Mouse (Mus musculus) bone marrow, adult 2 months (tissue): ENCODE measurements around the gene Ap4b1. TPM values are rescaled to one million over a fixed set of nuclear protein-coding genes. Genes with fewer than 3 reads are reported as not detected.
A peak's percentile ranks its signal among the peaks of the same experiment; 100 is the strongest.

Experiments
- H3K27ac ChIP-seq: fragments of 200-500 bp; 2 replicates; pipeline ENCODE4 v1.5.1; 2012; ENCODE audit warnings: low read depth, mild to moderate bottlenecking, control low read depth, inconsistent platforms, low read length; ENCODE audit not compliant: control insufficient read depth, poor library complexity, insufficient read depth
- H3K4me1 ChIP-seq: fragments of 200-500 bp; 2 replicates; pipeline ENCODE4 v1.6.1; 2011; ENCODE audit warnings: low read length; ENCODE audit not compliant: control insufficient read depth, insufficient read depth
- H3K4me3 ChIP-seq: fragments of 200-500 bp; replicated peaks from 2 replicates; pipeline ENCODE3; 2011; ENCODE audit warnings: mild to moderate bottlenecking, low read depth, low read length, control low read depth; ENCODE audit not compliant: control insufficient read depth
- CTCF ChIP-seq: fragments of 200-500 bp; IDR thresholded peaks from 2 replicates; pipeline ENCODE4 v1.5.1; 2011; ENCODE audit warnings: low read length, control low read depth; ENCODE audit not compliant: control insufficient read depth, insufficient read depth
- POLR2A ChIP-seq: fragments of 200-500 bp; IDR thresholded peaks from 2 replicates; pipeline ENCODE4 v1.6.1; 2011; ENCODE audit warnings: low read depth, mild to moderate bottlenecking, control low read depth, low read length, borderline replicate concordance; ENCODE audit not compliant: control insufficient read depth
- WGBS: fragments of 180-500 bp; shearing (Covaris S2); methylation state at CpG from one replicate; pipeline ENCODE4 v1.1.7; 2018; 5-methylcytosine and 5-hydroxymethylcytosine counted together
- polyA plus RNA-seq: library from polyadenylated mRNA; stranded (reverse); fragments of >200 nt; gene quantifications from 2 replicates; pipeline ENCODE4 v1.2.4, GENCODE M21; 2011; ENCODE audit warnings: low replicate concordance; ENCODE audit not compliant: missing spikeins, insufficient read depth, insufficient read length

Ap4b1 gene
- polyA plus RNA-seq, 1 experiment = 34.2 TPM

- H3K4me1 ChIP-seq = no peaks in the 10 kb centered on the region; the same call in 1 of the 2 replicates
- peak overlapping the region; percentile 28; the same call in 1 of the 2 replicates for H3K27ac ChIP-seq
- TF ChIP-seq CTCF (no peak), POLR2A (no peak)
- 68% methylated on average over 5 of the region's 5 CpGs for WGBS
- no peak overlapping the region for H3K4me3 ChIP-seq
Measured at GRCm38 (mm10) chr3:103867424-103867971, 58.2 kb downstream of the Ap4b1 start.

- no peak for TF ChIP-seq POLR2A
- TF ChIP-seq CTCF = no peak
- peaks cover 2% of the 10 kb centered on the region for H3K4me1 ChIP-seq
- peak overlapping the region; percentile 28; the same call in 1 of the 2 replicates for H3K27ac ChIP-seq
- no peak overlapping the region for H3K4me3 ChIP-seq
- 55% methylated on average over 4 of the region's 4 CpGs for WGBS
Measured at GRCm38 (mm10) chr3:103868008-103868407, 58.7 kb downstream of the Ap4b1 start.

Other genes with a start within 250 kb of the Ap4b1 start
- gene Syt6, start 234.3 kb upstream of the Ap4b1 start, polyA plus RNA-seq = 1.3 TPM in 1 of 2 replicates, not detected in the other
- 1.4 and 2.0 TPM in 2 replicates for gene Atg4a-ps, start 163.5 kb upstream of the Ap4b1 start, polyA plus RNA-seq
- 2.3 and 5.1 TPM in 2 replicates for gene Olfml3, start 71.5 kb upstream of the Ap4b1 start, polyA plus RNA-seq
- gene Gm10964, start 70.2 kb upstream of the Ap4b1 start, polyA plus RNA-seq = not detected in 2 replicates
- gene Hipk1, start 18.0 kb upstream of the Ap4b1 start, polyA plus RNA-seq = 50.9 and 80.9 TPM in 2 replicates
- 9.1 and 17.6 TPM in 2 replicates for gene Dclre1b, start 76 bp upstream of the Ap4b1 start, polyA plus RNA-seq
- not detected in 2 replicates for gene Gm43064, start 53 bp downstream of the Ap4b1 start, polyA plus RNA-seq
- 6.5 and 11.2 TPM in 2 replicates for gene Bcl2l15, start 23.1 kb downstream of the Ap4b1 start, polyA plus RNA-seq
- 32.7 and 44.2 TPM in 2 replicates for gene Ptpn22, start 50.3 kb downstream of the Ap4b1 start, polyA plus RNA-seq
- gene Rsbn1, start 104.6 kb downstream of the Ap4b1 start, polyA plus RNA-seq = 5.2 and 9.3 TPM in 2 replicates
- gene Phtf1, start 158.6 kb downstream of the Ap4b1 start, polyA plus RNA-seq = 15.1 and 23.1 TPM in 2 replicates